Mouse (Mus musculus): ENCODE results near the gene Nfia. TPM values are rescaled to one million over a fixed set of nuclear protein-coding genes. Genes with fewer than 3 reads are reported as not detected.

Gene Nfia
- polyA plus RNA-seq, 1 experiment from 2014 or later, result 45.1 TPM

GRCm38 (mm10) chr4:97767516-97767915 is 5.0 kb upstream of the Nfia start:
- H3K4me1 ChIP-seq (replicated peaks), result peaks cover 7% of the 10 kb centered on the region; the same call in 1 of the 2 replicates
- H3K9ac ChIP-seq, result no peak overlapping the region
- H3K27ac ChIP-seq (replicated peaks), result no peak overlapping the region
- no peaks in the 10 kb centered on the region for H3K36me3 ChIP-seq
- no peaks in the 10 kb centered on the region for H3K9me3 ChIP-seq
- ATAC-seq (ENCODE audit: low read depth), result no peak
- WGBS, result 94% methylated on average over 5 of the region's 5 CpGs
- no peaks in the 10 kb centered on the region for H3K27me3 ChIP-seq
- H3K4me3 ChIP-seq, result no peak overlapping the region
- H3K4me2 ChIP-seq, result no peak overlapping the region

GRCm38 (mm10) chr4:97769861-97770260 is 2.7 kb upstream of the Nfia start:
- H3K9me3 ChIP-seq, result no peaks in the 10 kb centered on the region
- H3K4me2 ChIP-seq, result no peak overlapping the region
- WGBS, result no CpG with 5 or more reads among the region's 1 CpGs
- H3K9ac ChIP-seq, result no peak overlapping the region
- peaks cover 4% of the 10 kb centered on the region for H3K27me3 ChIP-seq
- no peak for ATAC-seq (ENCODE audit: low read depth)
- no peak overlapping the region for H3K27ac ChIP-seq (replicated peaks)
- no peak overlapping the region for H3K4me3 ChIP-seq
- peaks cover 21% of the 10 kb centered on the region for H3K4me1 ChIP-seq (replicated peaks)
- no peaks in the 10 kb centered on the region for H3K36me3 ChIP-seq

- Histone ChIP-seq H3K4me3 (peak overlapping the region; percentile 48), H3K36me3 (no peaks in the 10 kb centered on the region), H3K27me3 (peaks cover 16% of the 10 kb centered on the region), H3K4me2 (peak overlapping the region; percentile 85), H3K4me1 (replicated peaks) (peaks cover 33% of the 10 kb centered on the region), H3K9ac (peak overlapping the region; percentile 70), H3K27ac (replicated peaks) (peak overlapping the region; percentile 91), H3K9me3 (no peaks in the 10 kb centered on the region)
- no peak; the same call in 1 of the 2 replicates for ATAC-seq (ENCODE audit: low read depth)
- WGBS, result 13% methylated on average over 5 of the region's 5 CpGs
These were observed 1.1 kb upstream of the Nfia start for GRCm38 (mm10) chr4:97771426-97771825.

- WGBS, result under 1% methylated on average over 24 of the region's 25 CpGs
- peak; percentile 93 for ATAC-seq (ENCODE audit: low read depth)
- Histone ChIP-seq H3K9me3 (no peaks in the 10 kb centered on the region), H3K4me3 (peak overlapping the region; percentile 48), H3K27ac (replicated peaks) (peak overlapping the region; percentile 91), H3K9ac (peak overlapping the region; percentile 70), H3K4me1 (replicated peaks) (peaks cover 39% of the 10 kb centered on the region), H3K36me3 (no peaks in the 10 kb centered on the region), H3K4me2 (peak overlapping the region; percentile 85), H3K27me3 (peaks cover 17% of the 10 kb centered on the region)
These were observed 450 bp upstream of the Nfia start for GRCm38 (mm10) chr4:97772084-97772484.

- H3K9ac ChIP-seq, result peak overlapping the region; percentile 70
- peaks cover 39% of the 10 kb centered on the region for H3K4me1 ChIP-seq (replicated peaks)
- peak overlapping the region; percentile 85 for H3K4me2 ChIP-seq
- no peaks in the 10 kb centered on the region for H3K9me3 ChIP-seq
- peak; percentile 64 for ATAC-seq (ENCODE audit: low read depth)
- peaks cover 17% of the 10 kb centered on the region for H3K27me3 ChIP-seq
- peak overlapping the region; percentile 48 for H3K4me3 ChIP-seq
- WGBS, result under 1% methylated on average over 14 of the region's 14 CpGs
- no peaks in the 10 kb centered on the region for H3K36me3 ChIP-seq
- peak overlapping the region; percentile 91 for H3K27ac ChIP-seq (replicated peaks)
These were observed 618 bp downstream of the Nfia start for GRCm38 (mm10) chr4:97773110-97773593.

GRCm38 (mm10) chr4:97773791-97774190 is 1.3 kb downstream of the Nfia start:
- Histone ChIP-seq H3K9ac (no peak overlapping the region), H3K36me3 (no peaks in the 10 kb centered on the region), H3K9me3 (no peaks in the 10 kb centered on the region), H3K4me3 (peak overlapping the region; percentile 48), H3K27me3 (peaks cover 17% of the 10 kb centered on the region), H3K27ac (replicated peaks) (peak overlapping the region; percentile 91), H3K4me2 (peak overlapping the region; percentile 85), H3K4me1 (replicated peaks) (peaks cover 39% of the 10 kb centered on the region)
- 52% methylated on average over 2 of the region's 2 CpGs for WGBS
- ATAC-seq (ENCODE audit: low read depth), result no peak

- Histone ChIP-seq H3K9me3 (no peaks in the 10 kb centered on the region), H3K9ac (peak overlapping the region; percentile 61), H3K4me1 (replicated peaks) (peaks cover 45% of the 10 kb centered on the region), H3K36me3 (no peaks in the 10 kb centered on the region), H3K4me2 (peak overlapping the region; percentile 85), H3K4me3 (peak overlapping the region; percentile 91), H3K27me3 (peaks cover 17% of the 10 kb centered on the region), H3K27ac (replicated peaks) (peak overlapping the region; percentile 87)
- no peak for ATAC-seq (ENCODE audit: low read depth)
- WGBS, result 18% methylated on average over 4 of the region's 4 CpGs
These were observed 2.0 kb downstream of the Nfia start for GRCm38 (mm10) chr4:97774446-97774950.

- peak overlapping the region; percentile 85 for H3K4me2 ChIP-seq
- under 1% methylated on average over 13 of the region's 13 CpGs for WGBS
- peaks cover 49% of the 10 kb centered on the region for H3K4me1 ChIP-seq (replicated peaks)
- peaks cover 17% of the 10 kb centered on the region for H3K27me3 ChIP-seq
- no peak for ATAC-seq (ENCODE audit: low read depth)
- H3K4me3 ChIP-seq, result peak overlapping the region; percentile 91
- peak overlapping the region; percentile 61 for H3K9ac ChIP-seq
- H3K27ac ChIP-seq (replicated peaks), result peak overlapping the region; percentile 87
- no peaks in the 10 kb centered on the region for H3K36me3 ChIP-seq
- no peaks in the 10 kb centered on the region for H3K9me3 ChIP-seq
These were observed 2.5 kb downstream of the Nfia start for GRCm38 (mm10) chr4:97775059-97775458.

- Histone ChIP-seq H3K9ac (peak overlapping the region; percentile 61), H3K4me3 (peak overlapping the region; percentile 91), H3K4me1 (replicated peaks) (peaks cover 49% of the 10 kb centered on the region), H3K9me3 (no peaks in the 10 kb centered on the region), H3K27ac (replicated peaks) (peak overlapping the region; percentile 87), H3K27me3 (peaks cover 17% of the 10 kb centered on the region), H3K36me3 (no peaks in the 10 kb centered on the region), H3K4me2 (peak overlapping the region; percentile 85)
- ATAC-seq (ENCODE audit: low read depth), result no peak
- under 1% methylated on average over 20 of the region's 20 CpGs for WGBS
These were observed 3.1 kb downstream of the Nfia start for GRCm38 (mm10) chr4:97775494-97776265.

- H3K27ac ChIP-seq (replicated peaks), result peak overlapping the region; percentile 95
- peak overlapping the region; percentile 99 for H3K9ac ChIP-seq
- peak overlapping the region; percentile 91 for H3K4me3 ChIP-seq
- no peaks in the 10 kb centered on the region for H3K9me3 ChIP-seq
- under 1% methylated on average over 10 of the region's 10 CpGs for WGBS
- no peak for ATAC-seq (ENCODE audit: low read depth)
- peaks cover 17% of the 10 kb centered on the region for H3K27me3 ChIP-seq
- peak overlapping the region; percentile 85 for H3K4me2 ChIP-seq
- H3K36me3 ChIP-seq, result no peaks in the 10 kb centered on the region
- peaks cover 46% of the 10 kb centered on the region for H3K4me1 ChIP-seq (replicated peaks)
These were observed 4.0 kb downstream of the Nfia start for GRCm38 (mm10) chr4:97776388-97777080.

GRCm38 (mm10) chr4:97777081-97777705 is 4.7 kb downstream of the Nfia start:
- Histone ChIP-seq H3K4me3 (peak overlapping the region; percentile 91), H3K9me3 (no peaks in the 10 kb centered on the region), H3K27ac (replicated peaks) (peak overlapping the region; percentile 95), H3K27me3 (peaks cover 17% of the 10 kb centered on the region), H3K36me3 (no peaks in the 10 kb centered on the region), H3K9ac (peak overlapping the region; percentile 99), H3K4me1 (replicated peaks) (peaks cover 41% of the 10 kb centered on the region), H3K4me2 (peak overlapping the region; percentile 85)
- under 1% methylated on average over 54 of the region's 77 CpGs for WGBS
- peak; percentile 54 for ATAC-seq (ENCODE audit: low read depth)

Measured in neural tube, embryonic 13.5 days (tissue).